Mouse (Mus musculus): Measurements from ENCODE around the gene Cntn1.

The Cntn1 gene

GRCm38 (mm10) chr15:92134254-92134653 lies 83.3 kb downstream of the Cntn1 start:
- DNase-seq (ENCODE audit: extremely low read depth, low read depth, low spot score) = no peak

- no peak for DNase-seq (ENCODE audit: extremely low read depth, low read depth, low spot score)
Measured at GRCm38 (mm10) chr15:92137026-92137425, 86.1 kb downstream of the Cntn1 start.

- no peak for DNase-seq (ENCODE audit: extremely low read depth, low read depth, low spot score)
Measured at GRCm38 (mm10) chr15:92141972-92142371, 91.0 kb downstream of the Cntn1 start.

GRCm38 (mm10) chr15:92154921-92155320 lies 104.0 kb downstream of the Cntn1 start:
- DNase-seq (ENCODE audit: extremely low read depth, low read depth, low spot score) = no peak

- DNase-seq (ENCODE audit: extremely low read depth, low read depth, low spot score) = no peak
Measured at GRCm38 (mm10) chr15:92160855-92161162, 109.8 kb downstream of the Cntn1 start.

- DNase-seq (ENCODE audit: extremely low read depth, low read depth, low spot score) = no peak
Measured at GRCm38 (mm10) chr15:92161163-92162025, 110.4 kb downstream of the Cntn1 start.

GRCm38 (mm10) chr15:92162835-92163234 lies 111.9 kb downstream of the Cntn1 start:
- no peak for DNase-seq (ENCODE audit: extremely low read depth, low read depth, low spot score)

- DNase-seq (ENCODE audit: extremely low read depth, low read depth, low spot score) = no peak
Measured at GRCm38 (mm10) chr15:92164127-92164526, 113.2 kb downstream of the Cntn1 start.

GRCm38 (mm10) chr15:92166266-92166665 lies 115.3 kb downstream of the Cntn1 start:
- no peak for DNase-seq (ENCODE audit: extremely low read depth, low read depth, low spot score)

- DNase-seq (ENCODE audit: extremely low read depth, low read depth, low spot score) = no peak
Measured at GRCm38 (mm10) chr15:92175739-92176138, 124.8 kb downstream of the Cntn1 start.

GRCm38 (mm10) chr15:92177413-92177812 lies 126.4 kb downstream of the Cntn1 start:
- DNase-seq (ENCODE audit: extremely low read depth, low read depth, low spot score) = no peak

- DNase-seq (ENCODE audit: extremely low read depth, low read depth, low spot score) = no peak
Measured at GRCm38 (mm10) chr15:92185484-92185883, 134.5 kb downstream of the Cntn1 start.

- no peak for DNase-seq (ENCODE audit: extremely low read depth, low read depth, low spot score)
Measured at GRCm38 (mm10) chr15:92190000-92190399, 139.0 kb downstream of the Cntn1 start.

- no peak for DNase-seq (ENCODE audit: extremely low read depth, low read depth, low spot score)
Measured at GRCm38 (mm10) chr15:92200326-92200985, 149.5 kb downstream of the Cntn1 start.

GRCm38 (mm10) chr15:92206695-92207094 lies 155.7 kb downstream of the Cntn1 start:
- no peak for DNase-seq (ENCODE audit: extremely low read depth, low read depth, low spot score)

- DNase-seq (ENCODE audit: extremely low read depth, low read depth, low spot score) = no peak
Measured at GRCm38 (mm10) chr15:92209778-92210177, 158.8 kb downstream of the Cntn1 start.

- DNase-seq (ENCODE audit: extremely low read depth, low read depth, low spot score) = no peak
Measured at GRCm38 (mm10) chr15:92210486-92211235, 159.7 kb downstream of the Cntn1 start.

- DNase-seq (ENCODE audit: extremely low read depth, low read depth, low spot score) = no peak
Measured at GRCm38 (mm10) chr15:92215841-92216240, 164.9 kb downstream of the Cntn1 start.

- DNase-seq (ENCODE audit: extremely low read depth, low read depth, low spot score) = no peak
Measured at GRCm38 (mm10) chr15:92221446-92221845, 170.5 kb downstream of the Cntn1 start.

- no peak for DNase-seq (ENCODE audit: extremely low read depth, low read depth, low spot score)
Measured at GRCm38 (mm10) chr15:92231386-92231785, 180.4 kb downstream of the Cntn1 start.

GRCm38 (mm10) chr15:92235836-92236235 lies 184.9 kb downstream of the Cntn1 start:
- DNase-seq (ENCODE audit: extremely low read depth, low read depth, low spot score) = no peak

All from fat pad, adult 2 months (tissue).